Mouse (Mus musculus): ENCODE results near the gene Tram2.

The Tram2 gene

DNA sequence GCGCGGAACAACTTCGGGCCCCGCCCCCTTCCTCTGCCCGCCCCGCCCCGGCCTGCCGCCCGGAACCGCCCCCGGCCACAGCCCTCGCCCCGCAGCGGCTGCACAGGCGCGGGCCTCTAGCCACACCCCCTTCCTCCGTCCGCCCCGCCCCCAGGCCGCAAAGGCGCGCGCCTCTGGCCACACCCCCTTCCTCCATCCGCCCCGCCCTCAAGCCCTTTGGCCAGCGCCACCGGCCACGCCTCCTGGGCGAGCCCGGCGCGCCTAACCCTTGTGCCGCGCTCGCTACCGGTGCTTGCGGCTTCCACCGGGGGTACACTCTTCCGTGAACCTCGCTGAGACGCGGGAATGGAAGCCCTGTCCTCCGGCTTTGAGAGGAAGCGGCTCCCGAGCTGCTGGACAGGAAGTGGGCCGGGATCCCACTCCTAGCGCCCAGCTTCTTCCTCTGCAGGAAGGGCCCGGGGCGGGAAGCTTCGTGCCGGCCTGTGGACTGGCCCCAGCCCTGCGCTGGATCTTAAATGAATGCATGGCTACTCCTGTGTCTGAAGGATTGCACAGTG, at the start of gene Tram2:
Gene Tram2 (minus strand): TSS at position 13 of the 557 bp plus-strand sequence.
- DNase-seq = peak; percentile 92 to 95

DNA sequence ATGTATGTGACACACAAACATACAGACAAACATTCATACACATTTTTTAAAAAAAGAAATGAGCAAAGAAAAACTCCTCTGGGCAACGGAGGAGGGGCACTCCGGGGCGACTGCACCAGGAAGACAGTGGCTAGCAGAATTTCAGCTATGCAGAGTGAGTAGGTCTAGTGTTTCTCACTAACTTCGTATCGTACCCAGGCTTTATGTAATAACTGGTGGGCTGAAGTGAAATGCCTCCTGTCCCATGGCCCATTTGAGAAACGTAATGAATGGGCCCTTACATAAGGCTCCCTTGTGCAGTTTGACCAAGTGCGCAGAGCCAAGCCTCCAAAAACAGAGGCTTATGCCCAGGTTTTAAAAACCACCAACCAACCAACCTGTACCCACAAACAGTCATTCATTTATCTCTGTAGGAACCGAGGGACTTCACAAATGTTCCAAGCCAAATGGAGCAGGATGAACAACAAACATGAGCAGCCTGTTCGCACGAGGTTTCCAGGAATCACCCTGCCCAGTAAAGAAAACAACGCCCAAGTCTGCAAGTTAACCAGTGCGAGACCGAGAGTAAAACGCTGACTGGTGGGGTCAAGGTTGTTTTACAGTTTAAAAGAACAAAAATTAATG, 45.8 kb upstream of the Tram2 start:
- DNase-seq = no peak

DNA sequence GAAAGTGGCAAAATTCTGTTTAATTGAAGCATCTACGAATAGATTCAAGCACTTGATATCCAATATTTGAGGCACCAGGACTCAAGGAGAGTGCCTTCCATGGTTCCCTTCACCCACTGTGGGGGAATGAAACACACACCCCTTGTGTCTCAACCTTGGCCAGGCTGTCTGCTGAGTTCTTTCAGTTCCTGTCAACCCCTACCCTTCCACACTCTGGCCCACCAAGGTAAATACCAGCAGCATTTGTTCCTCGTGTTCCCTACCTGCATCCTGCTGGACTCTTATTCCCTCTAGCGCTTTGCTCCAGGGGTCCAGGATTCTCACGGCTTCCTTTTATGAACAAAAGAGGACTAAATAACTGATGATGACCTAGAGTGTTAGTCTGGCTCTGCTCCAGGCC, 24.8 kb upstream of the Tram2 start:
- no peak for DNase-seq

DNA sequence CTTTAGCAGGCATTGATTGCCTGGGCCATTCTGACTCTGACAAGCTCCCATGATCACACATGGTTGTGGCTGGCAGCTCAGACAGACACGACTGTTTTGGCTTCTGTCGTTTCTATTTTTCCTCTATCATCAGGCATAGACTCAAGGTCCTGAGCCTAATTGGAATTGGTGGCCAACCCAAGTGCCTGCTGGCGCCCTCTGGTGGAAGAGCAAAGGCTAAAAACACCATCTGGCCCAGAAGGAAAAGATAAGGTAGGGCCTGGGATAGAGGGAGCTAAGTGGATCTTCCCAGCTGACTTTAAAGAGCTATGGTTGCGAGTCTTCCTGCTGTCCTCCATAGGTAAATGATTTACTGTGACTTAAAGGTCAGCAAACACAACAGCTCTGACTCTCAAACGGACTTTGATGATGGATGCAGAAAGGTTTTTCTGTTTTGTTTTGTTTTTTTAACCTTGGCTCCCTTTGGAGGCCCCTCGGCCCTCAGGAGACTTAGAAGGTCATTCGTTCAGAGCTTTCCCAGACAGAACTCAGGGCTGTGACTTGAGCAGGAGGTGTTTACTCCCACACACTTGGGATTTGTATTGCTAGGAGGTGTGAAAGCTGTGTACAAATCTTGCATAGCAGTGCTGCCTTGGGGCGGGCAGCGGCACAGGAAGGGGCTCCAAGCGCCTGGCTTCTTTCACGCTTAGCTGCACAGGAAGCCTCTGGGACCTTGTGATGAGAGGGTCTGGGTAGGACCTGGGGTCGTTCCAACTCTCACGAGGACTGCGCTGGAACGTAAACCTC, 22.4 kb upstream of the Tram2 start:
- peak; percentile 27 to 55 for DNase-seq

DNA sequence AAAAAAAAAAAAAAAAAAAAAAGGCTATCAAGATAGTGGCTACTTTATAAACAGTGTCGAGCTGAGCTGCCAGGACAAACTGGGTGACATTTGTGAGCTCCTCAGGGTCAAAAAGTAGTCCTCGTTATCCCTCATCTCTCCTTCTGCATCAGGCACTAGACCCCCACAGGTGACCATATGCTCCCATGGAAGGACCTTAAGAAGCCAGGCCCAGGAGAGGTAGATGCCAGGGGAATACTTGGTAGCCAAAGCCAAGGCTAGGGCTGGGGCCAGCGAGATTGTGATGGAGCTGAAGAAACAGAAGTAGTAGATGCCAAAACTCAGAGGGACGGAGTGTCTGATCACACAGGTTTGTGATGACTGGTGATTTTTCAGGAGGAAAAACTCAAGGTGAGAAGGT, 21.7 kb upstream of the Tram2 start:
- peak in 1 of 2 experiments; percentile 5 for DNase-seq

DNA sequence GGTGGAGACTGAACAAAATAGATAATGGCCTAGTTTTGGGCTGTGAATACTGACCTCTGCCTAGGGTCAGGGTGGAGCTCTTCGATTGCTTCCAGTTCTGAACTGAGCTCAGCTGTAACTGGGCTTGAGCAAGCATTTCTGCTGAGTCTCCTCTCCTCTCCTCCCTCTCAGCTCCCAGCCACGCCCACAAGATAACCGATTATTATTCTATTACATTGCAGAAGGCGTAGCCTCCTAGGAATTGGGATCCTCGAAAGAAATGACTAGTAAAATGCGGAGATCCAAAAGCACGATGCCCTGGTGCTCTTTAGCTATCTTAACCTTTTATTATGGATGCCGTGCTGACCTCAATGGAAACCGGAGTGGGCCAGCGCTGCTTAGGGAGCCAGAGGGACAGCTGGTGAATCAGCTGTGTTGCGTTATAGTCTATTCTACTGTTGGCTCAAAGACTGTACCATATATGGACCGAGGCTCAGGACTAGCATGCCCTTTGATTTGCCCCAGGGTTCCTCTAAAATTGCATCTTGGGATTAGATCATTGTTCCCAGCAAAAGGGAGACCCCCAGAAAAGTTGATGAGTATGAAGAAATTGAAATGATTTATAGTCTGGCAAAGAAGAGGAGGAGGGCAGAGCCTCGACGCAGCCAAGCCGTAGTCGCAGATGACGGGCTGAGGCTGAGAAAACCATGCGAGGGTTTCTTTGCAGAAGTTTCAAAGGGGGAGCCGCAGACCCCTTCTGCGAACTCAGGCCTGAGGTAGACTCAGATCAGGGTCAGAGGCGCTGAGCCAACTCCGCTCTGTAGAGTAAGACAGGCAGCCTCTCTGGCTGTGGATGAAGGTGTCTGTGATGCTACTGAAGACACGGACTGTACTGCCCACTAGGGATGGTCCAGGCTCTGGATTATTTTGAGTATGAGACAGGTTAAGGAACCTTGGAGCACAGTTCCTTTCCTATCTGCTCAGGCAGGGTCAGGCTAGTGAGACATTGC, 18.3 kb upstream of the Tram2 start:
- no peak for DNase-seq

DNA sequence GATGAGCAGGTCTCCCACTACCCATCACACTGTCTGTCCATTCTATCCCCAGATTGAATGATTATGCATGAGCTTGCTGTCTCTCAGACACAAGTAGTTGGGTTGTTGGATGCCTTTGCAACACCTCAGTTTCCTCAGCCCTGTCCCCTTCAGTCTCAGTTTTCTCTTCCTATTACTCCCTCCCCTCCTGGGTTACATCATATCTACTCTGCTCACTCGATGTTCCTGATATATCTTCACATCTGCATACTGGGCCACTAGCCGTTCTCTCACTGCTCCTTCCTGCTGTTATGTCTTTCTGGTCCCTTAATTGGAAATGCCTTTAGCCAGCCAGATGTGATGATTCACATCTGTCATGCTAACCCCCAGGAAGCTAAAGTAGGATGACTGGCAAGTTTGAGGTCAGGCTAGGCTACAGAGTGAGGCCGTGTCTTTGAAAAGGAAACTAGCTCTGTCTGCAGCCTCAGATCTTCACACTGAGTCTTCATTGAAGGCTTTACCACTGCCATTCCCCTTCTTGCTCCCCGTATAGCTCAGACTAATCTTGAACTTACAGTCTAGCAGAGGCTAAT, 15.7 kb upstream of the Tram2 start:
- DNase-seq = no peak

DNA sequence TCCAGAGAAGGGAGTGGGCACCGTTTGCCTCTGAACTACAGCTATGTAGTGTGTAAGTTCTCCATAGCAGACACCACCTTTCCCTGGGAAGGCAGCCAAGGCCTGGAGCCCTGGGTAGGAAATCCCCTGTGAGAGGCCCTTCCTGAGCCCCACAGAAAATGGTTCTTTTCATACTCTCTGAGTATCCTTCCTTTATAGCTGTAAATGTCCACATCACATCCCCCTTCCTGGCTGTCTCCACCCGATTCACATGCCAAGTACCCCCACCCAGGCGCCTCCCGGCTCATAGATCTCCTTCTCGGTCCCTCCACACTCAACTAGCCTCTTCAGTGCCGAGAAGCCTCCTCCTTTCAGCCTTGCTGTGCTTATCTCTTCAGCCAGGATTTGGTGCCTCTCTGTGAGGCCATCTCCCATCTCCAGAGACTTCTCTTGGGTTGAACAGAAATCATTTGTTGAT, 10.7 kb upstream of the Tram2 start:
- no peak for DNase-seq

DNA sequence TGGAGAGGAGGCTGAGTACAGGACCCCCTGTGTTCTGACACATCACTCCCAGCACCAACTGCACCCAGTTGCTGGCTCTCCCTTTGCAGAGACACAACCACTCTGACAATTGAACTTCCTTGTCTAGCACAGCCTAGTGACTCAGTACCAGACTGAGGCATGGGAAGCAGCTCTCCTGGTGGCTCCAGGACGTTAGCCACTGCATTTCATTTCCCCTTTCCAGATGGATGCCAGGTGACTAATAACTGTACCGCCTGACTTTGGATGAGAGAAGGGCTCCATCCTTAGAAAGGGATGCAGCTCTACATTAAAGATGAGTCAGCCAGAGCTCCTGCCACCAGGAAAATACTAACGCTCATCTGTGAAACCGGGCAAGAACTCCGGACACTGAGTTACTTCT, 7.3 kb upstream of the Tram2 start:
- no peak for DNase-seq

DNA sequence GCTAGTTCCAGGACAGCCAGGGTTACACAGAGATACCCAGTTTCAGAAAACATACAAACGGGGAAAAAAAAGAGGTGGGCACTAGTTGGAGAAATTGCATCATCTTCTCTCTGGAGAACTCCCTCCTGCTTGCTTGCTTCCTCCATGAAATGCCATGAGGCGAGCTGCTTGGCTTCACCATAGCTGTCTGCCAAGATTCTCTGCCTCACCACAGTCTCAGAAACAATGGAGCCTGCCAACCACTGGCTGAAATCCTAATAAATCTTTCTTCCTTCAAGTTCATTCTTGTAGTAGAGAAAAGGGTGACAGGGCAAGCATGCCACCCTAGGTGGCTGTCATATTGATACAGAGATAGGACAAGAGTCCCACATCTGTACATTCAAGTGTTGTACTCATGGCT, 5.6 kb upstream of the Tram2 start:
- no peak for DNase-seq

DNA sequence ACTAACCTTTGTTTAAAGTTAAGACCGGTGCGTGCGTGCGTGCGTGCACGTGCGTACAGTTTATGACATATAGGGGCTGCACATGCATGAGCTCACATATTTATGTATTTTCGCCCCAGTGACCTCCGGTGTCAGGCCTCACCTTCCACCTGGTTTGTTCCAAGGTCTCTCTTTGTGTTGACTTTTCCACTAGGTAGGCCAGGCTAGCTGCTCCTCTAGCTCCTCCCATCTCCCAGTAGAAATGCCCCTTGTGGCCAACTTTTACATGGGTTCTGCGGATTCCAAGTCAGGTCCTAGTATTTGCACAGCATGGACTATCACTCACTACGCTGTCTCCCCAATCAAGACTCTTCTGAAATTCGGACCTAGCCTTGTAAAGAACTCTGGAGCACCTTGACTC, 1.3 kb upstream of the Tram2 start:
- peak in 1 of 2 experiments; percentile 14 for DNase-seq

DNA sequence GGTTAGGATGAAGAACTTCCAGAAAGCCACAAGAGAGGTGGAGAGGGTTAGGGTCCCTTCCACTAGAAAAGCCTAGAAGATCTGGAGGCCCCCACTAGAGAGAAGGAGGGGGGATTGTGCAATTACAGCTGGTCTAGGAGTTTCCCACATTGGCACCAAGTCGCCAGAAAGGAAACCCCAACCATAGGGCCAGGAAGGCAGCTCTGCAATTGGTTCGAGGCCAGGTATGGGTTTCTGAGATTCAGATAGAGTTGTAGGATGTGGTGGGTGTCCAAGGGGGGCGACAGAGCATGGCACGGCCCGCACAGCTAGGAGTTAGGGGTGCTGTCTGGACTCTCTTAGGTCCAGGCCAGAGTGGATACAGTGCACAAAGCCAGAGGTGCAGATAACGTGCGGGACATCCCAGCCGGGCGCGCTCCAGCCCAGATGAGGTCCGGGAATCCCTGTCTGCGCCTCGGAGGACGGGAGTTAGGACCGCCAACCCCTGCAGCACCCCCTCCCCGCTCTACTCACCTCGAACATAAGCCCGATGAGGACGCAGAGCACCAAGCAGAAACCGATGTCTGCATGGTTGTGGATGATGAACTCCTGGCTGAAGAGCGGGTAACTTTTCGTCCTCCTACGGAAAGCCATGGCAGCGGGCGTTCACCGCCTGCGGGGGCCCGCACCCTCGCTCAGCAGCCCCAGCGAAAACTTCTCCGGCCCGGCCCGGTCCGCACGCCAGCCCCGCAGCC, 381 bp downstream of the Tram2 start:
- peak in 1 of 2 experiments; percentile 34 for DNase-seq

DNA sequence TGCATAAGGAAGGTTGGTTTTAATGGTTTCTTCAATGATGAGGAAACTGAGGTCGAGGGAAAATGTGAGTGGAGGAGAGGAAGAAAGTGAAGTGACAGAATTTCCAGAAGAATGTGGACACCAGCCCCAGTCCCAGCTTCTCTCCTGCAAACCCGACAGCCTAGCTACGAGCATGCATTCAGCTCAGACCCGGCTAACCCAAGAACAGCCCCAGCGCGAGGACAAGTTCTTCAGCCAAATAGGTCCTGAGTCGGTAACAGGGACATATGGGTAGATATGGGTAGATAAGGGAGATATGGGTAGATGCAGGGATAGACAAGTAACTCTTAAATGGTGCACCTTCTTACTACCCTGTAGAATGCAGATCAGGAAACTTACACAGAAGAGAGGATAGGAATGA, 1.4 kb downstream of the Tram2 start:
- no peak for DNase-seq

DNA sequence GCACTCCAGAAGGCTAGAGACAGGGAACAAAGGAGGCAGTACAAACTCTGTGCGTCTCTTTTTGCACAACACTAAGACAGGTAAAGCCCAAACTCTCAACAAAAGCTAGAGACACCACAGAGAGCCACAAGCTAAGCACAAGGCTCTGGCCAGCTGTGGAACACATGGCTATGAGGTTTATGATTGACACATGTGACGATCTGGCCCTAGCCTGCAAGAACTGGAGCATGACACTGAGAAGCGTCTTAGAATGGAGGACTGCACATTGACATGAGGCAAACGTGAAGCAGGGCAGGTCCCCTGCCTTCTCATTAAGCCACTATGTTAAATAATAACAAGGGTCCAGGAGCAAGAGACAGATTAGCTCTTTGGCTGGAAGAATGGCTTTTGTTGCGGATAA, 1.8 kb downstream of the Tram2 start:
- no peak for DNase-seq

DNA sequence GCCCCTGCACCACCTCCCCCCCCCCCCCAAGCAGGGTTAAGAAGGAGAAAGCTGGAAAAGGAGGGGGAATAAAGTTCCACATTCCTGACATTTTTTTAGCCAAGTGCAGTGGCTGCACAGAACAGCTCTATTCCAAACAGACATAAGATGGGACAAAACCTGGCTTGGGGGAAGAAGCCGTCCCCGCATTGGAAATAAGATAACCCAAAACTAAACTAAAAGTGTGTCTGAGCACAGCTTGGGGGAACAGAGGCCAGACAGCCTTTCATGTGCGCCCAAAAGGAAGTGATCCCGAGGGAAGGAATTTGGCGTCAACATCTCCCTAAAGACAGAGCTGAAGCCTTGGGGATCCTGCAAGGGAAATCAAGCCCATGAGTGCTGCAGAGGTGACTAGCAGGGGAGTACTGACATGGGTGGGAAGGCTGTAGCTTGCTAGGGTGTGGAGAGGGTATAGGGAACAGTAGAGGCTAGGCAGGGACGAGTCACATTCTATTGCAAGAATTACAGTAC, 3.0 kb downstream of the Tram2 start:
- no peak for DNase-seq

DNA sequence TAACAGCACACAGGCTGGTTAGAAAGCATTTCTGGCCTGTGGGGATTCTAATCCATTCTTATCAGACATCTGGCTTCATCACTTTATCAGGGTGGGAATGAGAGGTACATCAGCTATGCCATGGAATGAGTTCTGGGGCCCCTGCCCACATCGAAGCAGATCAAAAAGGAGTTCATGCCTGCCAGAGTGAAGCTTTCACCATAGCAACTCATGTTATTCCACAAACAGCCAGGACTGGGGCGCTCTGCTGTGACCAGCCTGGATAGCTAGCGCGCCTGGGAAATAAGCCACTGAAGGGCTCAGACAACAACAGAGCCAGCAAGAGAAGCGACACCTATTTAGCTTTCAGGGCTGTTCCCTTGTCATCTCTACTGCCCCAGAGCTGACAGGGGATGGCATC, 4.8 kb downstream of the Tram2 start:
- no peak for DNase-seq

DNA sequence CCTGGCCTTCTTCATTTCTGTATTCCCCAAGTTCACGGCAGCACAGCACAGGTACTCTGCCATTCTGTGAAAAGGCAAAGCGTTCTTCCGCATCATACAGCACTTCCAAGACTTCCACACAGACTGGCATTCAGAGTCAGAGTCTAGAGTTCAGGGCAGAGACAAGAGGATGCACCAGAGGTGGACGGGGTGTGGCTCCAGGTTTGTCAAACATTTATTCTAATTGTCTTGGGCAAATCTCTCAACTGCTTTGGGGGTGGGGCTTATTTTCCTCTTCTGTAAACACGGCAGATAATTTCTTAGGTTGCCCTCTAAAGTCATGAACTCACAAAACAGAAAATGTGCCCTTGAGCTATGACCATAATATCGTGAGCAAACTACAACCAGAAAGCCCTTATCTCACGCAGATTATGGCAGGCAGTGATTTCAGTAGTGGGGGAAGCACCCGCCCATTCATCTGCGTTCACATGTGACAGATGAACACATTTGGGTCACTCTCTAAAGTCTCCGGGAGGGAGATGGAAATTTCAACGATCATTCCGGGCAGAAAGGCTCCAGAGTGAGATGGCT, 6.1 kb downstream of the Tram2 start:
- DNase-seq = no peak

DNA sequence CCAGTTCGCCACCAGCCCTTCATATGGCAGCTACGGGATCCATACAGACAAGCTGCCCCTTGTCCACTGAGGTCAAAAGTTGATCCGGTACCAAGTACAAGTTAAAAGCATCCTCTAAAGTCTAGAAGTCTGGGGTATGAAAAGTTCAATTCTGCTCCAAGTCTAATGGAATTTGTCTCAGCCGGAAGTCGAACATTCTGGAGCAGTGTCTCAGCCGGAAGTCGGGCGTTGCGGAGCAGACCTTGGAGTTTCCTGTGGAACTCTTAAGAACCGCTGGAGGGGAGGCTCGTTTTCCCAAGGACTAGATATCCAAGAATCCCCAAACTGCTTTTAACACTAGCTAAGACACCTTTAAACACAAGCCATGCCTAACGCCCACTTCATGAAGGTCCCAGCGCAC, 8.4 kb downstream of the Tram2 start:
- no peak for DNase-seq

DNA sequence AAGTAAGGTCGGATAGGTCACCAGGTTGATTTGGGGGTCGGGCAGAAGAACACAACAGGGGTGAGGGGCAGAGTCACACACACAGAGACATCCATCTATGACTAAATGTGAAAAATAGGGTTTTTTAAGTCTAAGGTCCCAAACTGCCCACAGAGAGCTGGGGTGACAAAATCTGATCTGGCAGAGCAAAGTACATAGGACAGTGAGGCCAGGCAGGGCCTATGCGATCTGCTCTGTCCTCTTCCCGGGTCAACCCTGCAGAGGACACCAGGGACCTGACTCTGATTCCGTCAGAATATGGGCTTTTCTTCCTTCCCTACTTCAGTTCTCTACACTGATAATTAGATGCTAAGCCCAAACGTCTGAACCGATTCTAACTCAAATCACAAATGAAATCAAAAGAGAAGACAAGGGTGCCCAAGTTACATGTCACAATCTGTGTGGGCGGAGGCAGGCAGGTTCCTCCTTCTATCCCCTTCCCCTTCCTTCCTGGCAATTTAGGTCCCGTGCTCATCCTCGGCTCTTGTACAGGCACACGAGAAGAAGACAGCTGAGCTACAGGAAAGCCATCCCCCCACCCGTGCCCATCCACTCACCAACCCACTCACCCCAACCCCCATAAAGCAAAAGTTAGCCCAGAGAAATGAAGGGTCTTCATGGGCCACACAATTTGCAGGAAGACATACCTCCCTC, 9.1 kb downstream of the Tram2 start:
- no peak for DNase-seq

DNA sequence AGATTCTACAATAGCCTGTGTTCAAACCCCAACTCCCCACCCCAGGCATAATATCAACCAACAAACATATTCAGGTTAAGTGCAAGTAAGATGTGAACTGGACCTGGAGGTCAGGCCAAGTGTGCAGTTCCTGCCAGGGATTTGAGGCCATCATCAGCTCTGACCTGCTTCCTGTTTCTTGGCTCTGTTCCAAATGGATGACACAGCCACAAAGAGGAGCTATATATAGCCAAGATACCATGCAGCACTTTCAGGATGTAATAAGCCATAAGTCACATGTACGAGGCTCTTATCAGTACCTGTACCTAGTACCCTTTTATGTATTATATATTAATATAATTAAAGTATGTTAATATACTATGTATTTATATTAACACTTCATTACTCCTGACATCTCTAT, 10.5 kb downstream of the Tram2 start:
- peak; percentile 10 to 16 for DNase-seq

Data from cerebellum, adult 18-20 months (tissue).